Mouse (Mus musculus) cortical plate, adult 2 months (tissue): ENCODE measurements around the gene Polr2e.

Experiments
- CTCF ChIP-seq: fragments of 200-500 bp; IDR thresholded peaks from 2 replicates; pipeline ENCODE4 v1.5.1; 2011; ENCODE audit warnings: mild to moderate bottlenecking, control low read depth, low read length; ENCODE audit not compliant: insufficient read depth; ENCODE audit errors: extremely low read depth
- POLR2A ChIP-seq: fragments of 200-500 bp; IDR thresholded peaks from 2 replicates; pipeline ENCODE4 v1.6.1; 2011; ENCODE audit warnings: mild to moderate bottlenecking, low read length, control low read depth; ENCODE audit not compliant: insufficient read depth; ENCODE audit errors: extremely low read depth

GRCm38 (mm10) chr10:80024229-80025043 lies 15.2 kb downstream of the Polr2e start:
- TF ChIP-seq CTCF (no peak), POLR2A (no peak)
